Mouse (Mus musculus) brain, adult 2 months (tissue): ENCODE results near the gene Cdca7.

Experiments used
- DNase-seq: peaks from one replicate; pipeline ENCODE4 v3.0.0; 2011; ENCODE audit warnings: low read depth, low spot score

Gene Cdca7

GRCm38 (mm10) chr2:72493039-72493438, 17.1 kb downstream of the Cdca7 start:
- peak; percentile 37 for DNase-seq

DNA sequence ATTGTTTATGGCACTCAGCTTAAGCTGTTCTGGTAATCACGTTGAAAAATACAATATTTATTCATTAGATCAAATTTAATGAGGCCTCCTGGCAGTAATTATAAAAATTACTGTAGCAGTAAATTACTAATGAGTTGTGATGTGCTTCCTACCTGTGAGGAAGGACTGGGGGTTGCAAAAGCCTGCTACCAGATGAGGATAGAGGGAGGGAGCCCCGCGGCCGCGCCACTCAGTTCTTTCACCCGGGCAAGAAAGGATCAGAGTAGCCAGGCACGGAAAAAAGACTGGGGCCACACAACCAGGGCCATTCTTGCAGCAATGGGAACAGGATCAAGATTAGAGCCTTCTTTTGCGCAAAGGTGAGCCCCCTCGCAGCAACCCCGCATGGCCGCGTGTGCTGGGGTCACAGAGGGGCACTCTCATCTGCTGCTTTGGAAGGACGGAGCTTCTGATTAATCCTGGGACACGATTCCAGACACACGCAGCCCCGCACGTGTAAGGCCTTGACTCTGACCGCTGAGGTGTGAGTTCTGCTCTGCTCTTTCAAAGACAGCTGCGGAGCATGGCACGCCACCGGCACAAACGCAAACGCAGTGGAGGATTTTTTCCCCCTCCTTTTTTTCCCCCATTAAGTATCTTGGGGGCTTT, 23.2 kb downstream of the Cdca7 start:
- no peak for DNase-seq

DNA sequence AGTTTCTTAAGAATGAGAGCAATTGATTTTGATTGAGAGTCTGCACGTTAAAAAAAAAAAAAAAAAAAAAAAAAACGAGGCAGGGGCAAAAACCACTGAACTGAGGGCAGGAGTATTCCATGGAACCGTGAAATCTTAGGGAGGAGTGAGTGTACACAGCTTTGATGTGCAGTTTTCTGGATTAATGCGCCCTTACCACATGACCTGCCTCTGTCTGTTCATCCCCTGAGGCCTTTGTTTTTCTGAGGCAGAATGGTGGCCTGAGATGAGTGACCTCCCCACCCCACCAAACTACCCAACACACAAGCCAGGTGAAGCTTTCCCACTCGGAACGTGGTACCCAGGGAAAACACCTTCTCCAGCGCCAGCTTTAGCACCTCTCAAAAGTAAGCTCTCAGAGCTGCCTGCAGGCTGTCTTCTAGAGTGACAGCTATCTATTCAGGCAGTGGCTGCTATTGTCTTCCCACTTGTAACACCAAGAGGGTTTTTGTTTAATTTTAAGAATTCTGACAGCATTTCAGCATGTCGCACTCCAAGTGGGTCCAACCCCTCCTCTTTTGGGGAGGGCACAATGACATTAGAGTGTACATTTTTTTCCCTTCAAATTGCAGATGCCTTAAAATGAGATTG, 23.9 kb downstream of the Cdca7 start:
- DNase-seq = no peak

DNA sequence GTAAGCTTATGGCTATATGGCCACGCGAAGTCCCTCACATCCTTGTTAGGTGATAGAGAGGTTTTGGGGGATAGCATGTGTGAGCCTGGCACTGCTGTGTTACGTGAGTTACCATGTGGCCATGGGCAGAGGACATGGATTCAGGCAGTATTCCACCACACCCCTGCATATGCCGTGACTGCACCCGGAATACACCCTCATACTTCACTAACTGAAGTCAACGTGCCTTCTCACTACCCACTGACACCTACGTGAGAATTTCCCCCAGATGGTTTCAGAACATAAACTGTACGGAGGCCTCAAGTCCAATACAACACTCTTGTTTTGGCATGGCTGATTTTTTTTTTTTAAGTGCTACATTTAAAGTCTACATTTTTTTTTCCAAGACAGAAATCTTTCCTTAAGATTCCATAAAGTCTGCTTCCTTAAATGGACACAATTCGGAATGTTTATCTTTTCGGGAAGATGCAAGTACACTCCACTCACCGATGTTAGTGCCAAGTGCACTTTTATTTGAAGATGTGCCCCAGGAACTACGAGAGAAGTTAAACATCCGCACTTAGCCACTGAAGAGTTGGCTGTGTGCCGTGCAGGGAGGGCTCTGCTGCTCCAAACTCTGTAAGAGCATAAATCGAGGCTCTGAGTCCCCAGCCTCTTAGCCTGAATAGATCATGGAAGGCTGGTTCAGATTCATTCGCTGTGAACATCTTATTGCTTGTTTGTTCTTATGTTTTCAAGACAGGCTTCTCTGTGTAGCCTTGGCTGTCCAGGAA, 26.3 kb downstream of the Cdca7 start:
- DNase-seq = peak; percentile 36

GRCm38 (mm10) chr2:72503646-72504045, 27.7 kb downstream of the Cdca7 start:
- no peak for DNase-seq

- no peak for DNase-seq
Measured at GRCm38 (mm10) chr2:72507855-72508635, 32.1 kb downstream of the Cdca7 start.

- DNase-seq = no peak
Measured at GRCm38 (mm10) chr2:72508891-72509290, 32.9 kb downstream of the Cdca7 start.

- DNase-seq = no peak
Measured at GRCm38 (mm10) chr2:72515526-72515925, 39.6 kb downstream of the Cdca7 start.

- DNase-seq = peak; percentile 88
Measured at GRCm38 (mm10) chr2:72515971-72516719, 40.2 kb downstream of the Cdca7 start.

- no peak for DNase-seq
Measured at GRCm38 (mm10) chr2:72516720-72517089, 40.7 kb downstream of the Cdca7 start.

GRCm38 (mm10) chr2:72524022-72524421, 48.1 kb downstream of the Cdca7 start:
- no peak for DNase-seq

DNA sequence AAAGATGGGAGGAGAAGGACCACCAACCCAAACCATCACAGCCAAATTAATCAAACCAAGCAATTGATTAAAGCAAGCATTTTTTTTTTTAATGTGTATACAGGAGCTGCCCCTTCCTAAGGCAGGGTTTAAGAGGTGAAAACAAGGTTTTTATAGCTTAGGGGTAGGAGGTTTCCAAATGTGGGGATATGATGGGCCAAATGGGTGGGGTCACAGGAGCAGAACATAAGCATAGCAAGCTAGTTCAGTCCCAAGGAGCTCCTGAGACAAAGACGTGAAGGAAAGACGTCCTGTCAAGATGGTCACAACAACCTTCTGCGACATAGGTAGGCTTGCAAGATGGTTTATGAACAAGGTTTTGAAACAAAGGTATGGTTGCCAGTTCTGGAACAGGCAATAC, 49.6 kb downstream of the Cdca7 start:
- DNase-seq = no peak

DNA sequence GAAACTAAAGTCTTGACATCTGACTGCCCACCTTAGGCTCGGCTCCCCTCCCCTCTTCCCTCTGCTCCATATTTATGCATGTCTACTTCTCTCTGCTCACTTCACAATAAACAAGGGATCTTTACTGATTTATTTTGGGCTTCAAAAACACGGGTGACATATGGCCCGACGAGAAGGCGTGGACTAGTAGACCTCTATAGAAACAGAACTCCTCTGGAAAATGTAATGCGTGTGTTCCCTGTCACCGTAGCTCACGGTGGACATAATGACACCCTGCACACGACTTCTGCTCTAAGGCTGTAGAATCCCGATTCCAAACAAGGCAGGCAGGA, 53.0 kb downstream of the Cdca7 start:
- no peak for DNase-seq

DNA sequence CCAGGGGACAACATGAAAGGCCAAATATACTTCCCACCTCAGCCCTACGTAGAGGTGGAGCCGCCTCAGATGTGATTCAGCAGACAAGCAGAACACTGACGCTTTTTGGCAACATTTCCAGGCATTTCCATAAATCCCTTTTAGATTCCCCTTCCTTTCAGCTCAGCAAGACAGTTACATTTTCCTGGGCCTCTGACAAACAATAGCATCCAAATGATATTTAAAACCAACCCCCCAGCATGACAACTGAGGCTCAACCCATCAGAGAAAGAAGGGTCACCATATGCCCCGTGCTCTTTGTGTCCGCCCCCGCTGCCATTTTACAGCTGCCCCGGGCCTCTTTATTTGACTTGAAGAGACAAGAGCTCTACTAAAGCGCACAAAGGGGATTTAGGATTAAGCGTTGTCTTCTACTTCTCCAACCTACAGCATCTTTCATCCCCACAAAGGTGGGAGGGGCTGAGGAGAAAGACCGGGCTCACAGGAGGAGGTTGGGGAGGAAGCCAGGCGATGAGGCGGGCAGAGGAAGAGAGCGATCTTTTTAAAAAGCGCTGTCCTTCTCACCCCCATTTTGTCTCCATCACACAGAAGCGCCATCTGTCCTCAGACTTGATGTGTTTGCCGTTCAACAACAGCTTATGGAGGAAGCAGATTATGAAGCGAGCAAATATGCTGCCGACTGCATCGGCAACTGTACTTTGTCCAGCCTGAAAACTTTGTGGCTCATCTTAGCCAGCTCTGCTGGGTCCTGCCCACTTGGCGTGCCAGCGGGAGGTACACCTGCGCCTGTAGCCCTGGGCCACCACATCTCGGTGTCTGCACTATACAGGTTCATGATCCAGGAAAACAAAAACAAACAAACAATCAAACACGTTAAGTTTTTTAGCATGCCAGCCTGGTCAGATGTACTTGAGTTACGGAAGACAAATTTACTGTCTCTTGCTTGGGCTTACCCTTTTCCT, 53.7 kb downstream of the Cdca7 start:
- DNase-seq = peak; percentile 79

- no peak for DNase-seq
Measured at GRCm38 (mm10) chr2:72535889-72536288, 59.9 kb downstream of the Cdca7 start.
